Mouse (Mus musculus): ENCODE data around the gene Acly. TPM values are rescaled to one million over a fixed set of nuclear protein-coding genes. Genes with fewer than 3 reads are reported as not detected.

Acly gene
- polyA plus RNA-seq, 1 experiment: 62.3 TPM

- no peak overlapping the region for H3K27ac ChIP-seq (ENCODE audit: insufficient read depth, low read depth, low read length)
- H3K4me1 ChIP-seq (ENCODE audit: control insufficient read depth, insufficient read depth, low read length): peaks cover 3% of the 10 kb centered on the region
- TF ChIP-seq POLR2A (IDR thresholded peaks at IDR 0.05; ENCODE audit: borderline replicate concordance, low read depth, low read length): no peak
- no peak for TF ChIP-seq CTCF (IDR thresholded peaks at IDR 0.05; ENCODE audit: low read depth, low read length)
- peak overlapping the region; percentile 99 for H3K4me3 ChIP-seq (ENCODE audit: insufficient read depth, low read length)
Measured at GRCm38 (mm10) chr11:100471352-100472196, 56.2 kb downstream of the Acly start.

- H3K27ac ChIP-seq (ENCODE audit: insufficient read depth, low read depth, low read length): no peak overlapping the region
- TF ChIP-seq CTCF (IDR thresholded peaks at IDR 0.05; ENCODE audit: low read depth, low read length): no peak
- TF ChIP-seq POLR2A (IDR thresholded peaks at IDR 0.05; ENCODE audit: borderline replicate concordance, low read depth, low read length): no peak
- peaks cover 1% of the 10 kb centered on the region for H3K4me1 ChIP-seq (ENCODE audit: control insufficient read depth, insufficient read depth, low read length)
- H3K4me3 ChIP-seq (ENCODE audit: insufficient read depth, low read length): no peak overlapping the region
Measured at GRCm38 (mm10) chr11:100465833-100466232, 62.0 kb downstream of the Acly start.

- Histone ChIP-seq H3K4me3 (ENCODE audit: insufficient read depth, low read length) (no peak overlapping the region), H3K4me1 (ENCODE audit: control insufficient read depth, insufficient read depth, low read length) (no peaks in the 10 kb centered on the region), H3K27ac (ENCODE audit: insufficient read depth, low read depth, low read length) (no peak overlapping the region)
- TF ChIP-seq POLR2A (IDR thresholded peaks at IDR 0.05; ENCODE audit: borderline replicate concordance, low read depth, low read length) (no peak), CTCF (IDR thresholded peaks at IDR 0.05; ENCODE audit: low read depth, low read length) (no peak)
Measured at GRCm38 (mm10) chr11:100465229-100465792, 62.5 kb downstream of the Acly start.

GRCm38 (mm10) chr11:100462699-100463098 is 65.1 kb downstream of the Acly start:
- Histone ChIP-seq H3K4me3 (ENCODE audit: insufficient read depth, low read length) (no peak overlapping the region), H3K27ac (ENCODE audit: insufficient read depth, low read depth, low read length) (no peak overlapping the region), H3K4me1 (ENCODE audit: control insufficient read depth, insufficient read depth, low read length) (no peaks in the 10 kb centered on the region)
- TF ChIP-seq CTCF (IDR thresholded peaks at IDR 0.05; ENCODE audit: low read depth, low read length) (no peak), POLR2A (IDR thresholded peaks at IDR 0.05; ENCODE audit: borderline replicate concordance, low read depth, low read length) (no peak)

- H3K4me3 ChIP-seq (ENCODE audit: insufficient read depth, low read length): no peak overlapping the region
- H3K4me1 ChIP-seq (ENCODE audit: control insufficient read depth, insufficient read depth, low read length): no peaks in the 10 kb centered on the region
- H3K27ac ChIP-seq (ENCODE audit: insufficient read depth, low read depth, low read length): no peak overlapping the region
- TF ChIP-seq POLR2A (IDR thresholded peaks at IDR 0.05; ENCODE audit: borderline replicate concordance, low read depth, low read length) (no peak), CTCF (IDR thresholded peaks at IDR 0.05; ENCODE audit: low read depth, low read length) (no peak)
Measured at GRCm38 (mm10) chr11:100457711-100458110, 70.1 kb downstream of the Acly start.

- H3K27ac ChIP-seq (ENCODE audit: insufficient read depth, low read depth, low read length): no peak overlapping the region
- H3K4me1 ChIP-seq (ENCODE audit: control insufficient read depth, insufficient read depth, low read length): no peaks in the 10 kb centered on the region
- TF ChIP-seq POLR2A (IDR thresholded peaks at IDR 0.05; ENCODE audit: borderline replicate concordance, low read depth, low read length): no peak
- no peak for TF ChIP-seq CTCF (IDR thresholded peaks at IDR 0.05; ENCODE audit: low read depth, low read length)
- H3K4me3 ChIP-seq (ENCODE audit: insufficient read depth, low read length): no peak overlapping the region
Measured at GRCm38 (mm10) chr11:100457247-100457646, 70.6 kb downstream of the Acly start.

- Histone ChIP-seq H3K27ac (ENCODE audit: insufficient read depth, low read depth, low read length) (no peak overlapping the region), H3K4me1 (ENCODE audit: control insufficient read depth, insufficient read depth, low read length) (peaks cover 8% of the 10 kb centered on the region), H3K4me3 (ENCODE audit: insufficient read depth, low read length) (no peak overlapping the region)
- TF ChIP-seq POLR2A (IDR thresholded peaks at IDR 0.05; ENCODE audit: borderline replicate concordance, low read depth, low read length): no peak
- no peak for TF ChIP-seq CTCF (IDR thresholded peaks at IDR 0.05; ENCODE audit: low read depth, low read length)
Measured at GRCm38 (mm10) chr11:100442625-100443024, 85.2 kb downstream of the Acly start.

- no peak for TF ChIP-seq POLR2A (IDR thresholded peaks at IDR 0.05; ENCODE audit: borderline replicate concordance, low read depth, low read length)
- no peak for TF ChIP-seq CTCF (IDR thresholded peaks at IDR 0.05; ENCODE audit: low read depth, low read length)
- H3K27ac ChIP-seq (ENCODE audit: insufficient read depth, low read depth, low read length): no peak within 1 kb of the TSS
- peaks cover 8% of the 10 kb centered on the region for H3K4me1 ChIP-seq (ENCODE audit: control insufficient read depth, insufficient read depth, low read length)
Measured at GRCm38 (mm10) chr11:100441797-100442196, 86.0 kb downstream of the Acly start, which contains the start of the genes Nt5c3b and Klhl10. Gene Nt5c3b, minus strand, starts transcription at chr11:100441808. Gene Klhl10, plus strand, starts transcription at chr11:100441917.

GRCm38 (mm10) chr11:100440691-100441522 is 86.9 kb downstream of the Acly start:
- Histone ChIP-seq H3K27ac (ENCODE audit: insufficient read depth, low read depth, low read length) (no peak overlapping the region), H3K4me1 (ENCODE audit: control insufficient read depth, insufficient read depth, low read length) (peaks cover 8% of the 10 kb centered on the region), H3K4me3 (ENCODE audit: insufficient read depth, low read length) (peak overlapping the region; percentile 96)
- no peak for TF ChIP-seq CTCF (IDR thresholded peaks at IDR 0.05; ENCODE audit: low read depth, low read length)
- 0 out of 2 replicates have a peak, but pooled peaks have one; percentile 48 for TF ChIP-seq POLR2A (IDR thresholded peaks at IDR 0.05; ENCODE audit: borderline replicate concordance, low read depth, low read length)

More at GRCm38 (mm10) chr11:100441797-100442196, 86.0 kb downstream of the Acly start, which contains the start of the genes Nt5c3b and Klhl10:
- peak within 1 kb of the TSS; percentile 96 for H3K4me3 ChIP-seq (ENCODE audit: insufficient read depth, low read length)
